Mouse (Mus musculus): ENCODE data around the gene Masp1. TPM values are rescaled to one million over a fixed set of nuclear protein-coding genes. Genes with fewer than 3 reads are reported as not detected.

Masp1 gene
- total and polyA plus RNA-seq, 2 experiments, result 61.3 to 71.1 TPM

DNA sequence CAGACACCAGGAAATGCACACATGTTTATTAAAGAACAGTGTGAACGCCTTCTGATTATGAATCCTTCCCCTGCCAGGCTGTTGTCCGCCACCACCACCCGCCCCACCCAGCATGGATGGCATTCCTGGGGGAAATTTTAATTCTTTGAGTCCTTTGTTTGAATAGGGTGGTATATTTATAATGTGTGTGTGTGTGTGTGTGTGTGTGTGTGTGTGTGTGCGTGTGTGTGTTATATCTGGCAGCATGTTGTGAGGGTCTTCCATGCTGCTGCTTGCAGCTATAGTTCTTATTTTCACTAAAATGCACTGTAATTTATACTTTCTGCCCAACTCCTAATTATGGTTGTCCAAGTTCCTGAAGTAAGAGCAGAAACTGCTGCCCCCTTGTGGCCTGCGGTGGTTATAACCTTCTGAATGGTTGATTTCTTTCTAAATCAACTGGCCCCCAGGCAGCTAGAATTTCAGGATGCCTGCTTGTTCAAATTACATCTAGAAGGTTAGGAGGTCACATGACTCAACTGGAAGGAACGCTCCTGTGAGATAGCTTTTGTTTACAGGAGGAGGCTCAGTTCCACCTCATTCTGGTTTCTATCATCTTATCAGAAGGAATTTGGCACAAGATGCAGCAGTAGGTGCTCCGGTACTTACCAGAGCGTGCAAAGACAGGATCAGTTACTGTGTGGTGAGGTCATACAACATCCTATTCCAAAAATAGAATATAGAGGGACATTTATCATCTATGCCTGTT lies 117.4 kb downstream of the Masp1 start:
- H3K79me2 ChIP-seq (ENCODE audit: control insufficient read depth, insufficient read depth, low read length), result no peaks in the 10 kb centered on the region
- H3K27me3 ChIP-seq (ENCODE audit: control insufficient read depth, insufficient read depth, low read length), result no peaks in the 10 kb centered on the region

GRCm38 (mm10) chr16:23401959-23402358 lies 118.7 kb downstream of the Masp1 start:
- no peak for TF ChIP-seq POLR2A (IDR thresholded peaks at IDR 0.05; ENCODE audit: extremely low read depth, insufficient read depth, low read length)
- TF ChIP-seq CTCF (IDR thresholded peaks at IDR 0.05; ENCODE audit: low read depth, low read length), result no peak
- whole genome bisulfite sequencing, result 98% methylated on average over 3 of the region's 3 CpGs
- no peak for DNase-seq (ENCODE audit: extremely low read depth, low read depth, low spot score)

More for the DNA sequence above, 117.4 kb downstream of the Masp1 start:
- WGBS, result 50% methylated on average over 8 of the region's 8 CpGs
- no peak overlapping the region for H3K27ac ChIP-seq (replicated peaks; ENCODE audit: insufficient read depth, low read depth, low read length)
- no peaks in the 10 kb centered on the region for H3K4me1 ChIP-seq (ENCODE audit: control insufficient read depth, insufficient read depth, low read length)
- TF ChIP-seq POLR2A (IDR thresholded peaks at IDR 0.05; ENCODE audit: extremely low read depth, insufficient read depth, low read length) (no peak), CTCF (IDR thresholded peaks at IDR 0.05; ENCODE audit: low read depth, low read length) (peak; percentile 55)
- no peak overlapping the region for H3K4me3 ChIP-seq (ENCODE audit: insufficient read depth, low read depth, low read length)
- H3K9ac ChIP-seq (ENCODE audit: low read depth, low read length), result no peak overlapping the region
- DNase-seq (ENCODE audit: extremely low read depth, low read depth, low spot score), result peak; percentile 54
- H3K36me3 ChIP-seq (ENCODE audit: control insufficient read depth, insufficient read depth, low read length), result no peaks in the 10 kb centered on the region

DNA sequence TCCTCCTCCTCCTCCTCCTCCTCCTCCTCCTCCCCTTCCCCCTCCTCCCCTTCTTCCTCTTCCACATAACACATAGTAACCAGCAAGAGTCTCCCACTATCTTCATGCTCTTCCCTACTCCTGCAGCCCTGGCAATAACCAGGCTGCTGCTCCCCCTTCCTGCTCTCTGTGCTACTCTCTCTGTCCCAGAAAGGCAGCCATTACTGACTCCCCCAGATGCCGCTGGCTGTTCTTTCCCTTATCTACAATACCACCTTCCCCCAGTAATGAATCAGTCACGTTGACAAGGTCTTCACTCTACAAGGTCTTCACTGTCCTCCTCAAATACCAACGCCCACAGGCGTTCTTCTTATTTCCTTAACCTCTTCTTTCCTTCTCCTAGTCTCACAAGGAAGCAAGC lies 119.2 kb downstream of the Masp1 start:
- 77% methylated on average over 4 of the region's 4 CpGs for WGBS
- no peaks in the 10 kb centered on the region for H3K4me1 ChIP-seq (ENCODE audit: control insufficient read depth, insufficient read depth, low read length)
- no peak for DNase-seq (ENCODE audit: extremely low read depth, low read depth, low spot score)
- no peak overlapping the region for H3K9ac ChIP-seq (ENCODE audit: low read depth, low read length)
- no peaks in the 10 kb centered on the region for H3K79me2 ChIP-seq (ENCODE audit: control insufficient read depth, insufficient read depth, low read length)
- H3K4me3 ChIP-seq (ENCODE audit: insufficient read depth, low read depth, low read length), result no peak overlapping the region
- no peaks in the 10 kb centered on the region for H3K27me3 ChIP-seq (ENCODE audit: control insufficient read depth, insufficient read depth, low read length)
- TF ChIP-seq CTCF (IDR thresholded peaks at IDR 0.05; ENCODE audit: low read depth, low read length) (no peak), POLR2A (IDR thresholded peaks at IDR 0.05; ENCODE audit: extremely low read depth, insufficient read depth, low read length) (no peak)
- no peaks in the 10 kb centered on the region for H3K36me3 ChIP-seq (ENCODE audit: control insufficient read depth, insufficient read depth, low read length)
- H3K27ac ChIP-seq (replicated peaks; ENCODE audit: insufficient read depth, low read depth, low read length), result no peak overlapping the region

More at GRCm38 (mm10) chr16:23401959-23402358, 118.7 kb downstream of the Masp1 start:
- H3K27me3 ChIP-seq (ENCODE audit: control insufficient read depth, insufficient read depth, low read length), result no peaks in the 10 kb centered on the region
- H3K36me3 ChIP-seq (ENCODE audit: control insufficient read depth, insufficient read depth, low read length), result no peaks in the 10 kb centered on the region
- no peak overlapping the region for H3K27ac ChIP-seq (replicated peaks; ENCODE audit: insufficient read depth, low read depth, low read length)
- H3K4me3 ChIP-seq (ENCODE audit: insufficient read depth, low read depth, low read length), result no peak overlapping the region
- no peaks in the 10 kb centered on the region for H3K79me2 ChIP-seq (ENCODE audit: control insufficient read depth, insufficient read depth, low read length)
- H3K4me1 ChIP-seq (ENCODE audit: control insufficient read depth, insufficient read depth, low read length), result no peaks in the 10 kb centered on the region
- no peak overlapping the region for H3K9ac ChIP-seq (ENCODE audit: low read depth, low read length)

Other genes with a start within 250 kb of the Masp1 start
- gene Rtp1, start 91.7 kb downstream of the Masp1 start, total RNA-seq (2014; rRNA removed), result not detected in 2 replicates
- gene Rtp1, start 91.7 kb downstream of the Masp1 start, polyA plus RNA-seq (2012; rRNA removed), result not detected in 2 replicates
- gene Rtp4, start 524 bp downstream of the Masp1 start, total RNA-seq (2014; rRNA removed), result 11.3 and 16.9 TPM in 2 replicates
- gene Rtp4, start 524 bp downstream of the Masp1 start, polyA plus RNA-seq (2012; rRNA removed), result 14.2 and 25.2 TPM in 2 replicates

Data from liver, adult 2 months (tissue).